Mouse (Mus musculus) megakaryocyte-erythroid progenitor cell, adult 5-6 weeks (primary cell): ENCODE measurements around the gene Rad51b. TPM values are rescaled to one million over a fixed set of nuclear protein-coding genes. Genes with fewer than 3 reads are reported as not detected.

ENCODE experiments used
- ATAC-seq: replicated peaks from 2 replicates; pipeline ENCODE4 v1.8.0; 2016; ENCODE audit warnings: mild to moderate bottlenecking, inconsistent platforms; ENCODE audit not compliant: severe bottlenecking, poor library complexity, low FRiP score, low TSS enrichment
- total RNA-seq, 2 experiments: library from RNA; stranded (forward) in 1 of 2; stranded (reverse) in 1 of 2; fragments of 200-1000, 215-1000 nt in 1 of 2; fragments of >200 nt in 1 of 2; fragmentation: Nextera tagmentation in 1 of 2; gene quantifications; 2 replicates each; pipeline ENCODE4 v1.2.3; 2014 to 2017

Gene Rad51b
- total RNA-seq, 2 experiments from 2014 or later, result 10.0 to 20.9 TPM

DNA sequence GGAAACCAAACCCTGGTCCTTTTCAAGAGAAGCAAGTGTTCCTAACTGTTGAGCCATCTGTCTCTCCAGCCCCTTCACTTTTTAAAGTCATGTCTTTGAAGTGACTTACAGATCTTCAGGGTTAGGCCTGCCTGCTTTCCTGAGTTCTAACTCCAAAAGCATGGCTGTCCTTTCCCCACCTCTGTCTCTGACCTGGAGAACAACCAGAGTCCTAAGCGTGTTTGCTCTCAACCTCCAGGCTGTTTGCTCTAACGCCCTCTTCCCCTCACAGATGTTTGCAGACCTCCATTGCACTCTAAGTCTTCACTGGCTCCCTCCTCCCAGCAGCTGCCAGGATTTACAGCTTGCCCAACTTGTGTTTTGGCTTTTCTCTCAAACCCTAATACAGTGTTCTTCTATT, 29.7 kb downstream of the Rad51b start:
- ATAC-seq, result no peak

DNA sequence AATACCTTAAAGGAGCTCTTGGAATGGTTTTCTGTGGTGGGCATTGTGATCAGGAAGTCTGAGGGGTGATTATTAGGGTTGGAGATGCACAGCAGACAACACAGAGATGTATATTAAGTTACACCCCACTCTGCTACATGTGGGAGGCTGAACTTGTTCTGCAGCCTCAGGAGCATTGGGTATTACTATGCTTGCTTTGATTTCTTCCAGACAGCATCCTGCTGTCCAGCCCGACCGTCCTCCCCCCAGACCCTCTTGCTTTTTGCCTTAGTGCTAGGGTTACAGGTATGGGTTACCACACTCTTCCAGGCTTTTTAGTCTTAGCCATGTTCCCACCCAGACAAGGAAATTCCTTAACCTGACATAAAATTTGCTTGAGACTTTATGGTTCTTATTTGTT, 30.8 kb downstream of the Rad51b start:
- ATAC-seq, result no peak

DNA sequence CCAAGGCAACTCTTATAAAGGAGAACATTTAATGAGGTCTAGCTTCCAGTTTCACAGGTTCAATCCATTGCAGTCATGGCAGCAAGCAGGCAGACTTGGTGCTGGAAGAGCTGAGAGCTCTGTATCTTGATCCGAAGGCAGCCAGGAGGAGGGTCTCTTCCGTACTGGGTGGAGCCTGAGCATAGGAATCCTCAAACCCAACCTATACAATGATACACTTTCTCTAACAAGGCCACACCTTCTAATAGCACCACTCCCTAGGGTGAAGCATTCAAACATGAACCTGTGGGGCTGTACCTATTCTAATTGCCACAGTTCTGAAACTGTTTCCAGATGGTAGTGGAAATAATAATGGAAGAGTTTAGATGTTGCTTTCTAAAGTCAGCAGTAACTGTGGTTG, 33.5 kb downstream of the Rad51b start:
- no peak for ATAC-seq

DNA sequence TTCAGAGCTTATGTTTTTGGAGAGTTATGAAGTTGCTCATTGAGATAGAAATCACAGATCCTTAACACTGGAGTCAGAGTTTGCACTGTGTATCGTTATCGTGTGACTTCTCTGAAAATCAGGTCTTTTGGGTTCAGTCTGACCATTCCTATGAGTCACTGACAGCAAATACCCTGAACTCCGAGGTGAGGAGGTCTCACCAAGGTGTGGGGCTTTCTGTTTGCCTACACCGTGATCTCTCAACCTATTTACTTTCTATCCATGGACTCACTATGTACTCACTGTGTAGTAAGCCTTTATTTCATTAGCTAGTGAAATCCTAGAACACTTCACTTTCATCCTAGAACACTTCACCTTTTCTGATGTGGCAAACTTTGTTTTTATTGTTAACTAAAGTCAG, 34.6 kb downstream of the Rad51b start:
- ATAC-seq, result no peak

DNA sequence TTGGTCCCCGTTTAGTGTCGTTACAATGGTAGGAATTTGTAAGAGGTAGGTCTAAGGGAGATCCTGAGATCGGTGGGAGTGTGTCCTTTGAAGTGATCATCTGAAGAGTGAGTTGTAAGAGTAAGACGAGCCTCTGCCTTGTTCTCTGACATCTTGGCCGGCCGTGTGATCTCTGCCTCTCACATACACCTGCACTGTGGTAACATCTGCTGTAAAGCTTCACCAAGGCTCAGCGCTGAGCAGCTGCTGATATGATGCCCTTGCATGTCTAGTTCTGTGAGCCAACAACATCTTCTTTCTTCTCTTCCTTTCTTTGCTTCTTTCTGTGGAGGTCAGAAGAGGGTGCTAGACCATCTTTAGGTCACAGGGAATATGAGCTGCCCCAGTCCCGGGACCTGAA, 41.7 kb downstream of the Rad51b start:
- ATAC-seq, result no peak

DNA sequence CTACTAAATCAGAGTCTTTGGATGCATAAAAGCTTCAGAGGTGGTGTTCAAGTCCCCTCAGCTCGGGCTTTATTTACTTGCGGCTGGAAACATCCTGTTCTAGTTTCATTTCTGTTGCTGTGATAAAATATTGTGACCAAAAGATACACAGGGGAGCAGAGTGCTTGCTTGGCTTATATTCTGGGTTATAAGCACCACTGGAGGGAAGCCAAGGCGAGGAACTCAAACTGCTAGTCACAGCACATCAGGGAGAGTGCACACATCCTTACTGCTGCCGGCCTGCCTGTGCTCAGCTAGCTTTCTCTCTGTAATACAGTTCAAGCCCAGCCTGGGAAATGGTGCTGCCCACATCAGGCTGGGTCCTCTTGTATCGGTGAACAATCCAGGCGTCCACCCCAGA, 43.4 kb downstream of the Rad51b start:
- ATAC-seq, result no peak

DNA sequence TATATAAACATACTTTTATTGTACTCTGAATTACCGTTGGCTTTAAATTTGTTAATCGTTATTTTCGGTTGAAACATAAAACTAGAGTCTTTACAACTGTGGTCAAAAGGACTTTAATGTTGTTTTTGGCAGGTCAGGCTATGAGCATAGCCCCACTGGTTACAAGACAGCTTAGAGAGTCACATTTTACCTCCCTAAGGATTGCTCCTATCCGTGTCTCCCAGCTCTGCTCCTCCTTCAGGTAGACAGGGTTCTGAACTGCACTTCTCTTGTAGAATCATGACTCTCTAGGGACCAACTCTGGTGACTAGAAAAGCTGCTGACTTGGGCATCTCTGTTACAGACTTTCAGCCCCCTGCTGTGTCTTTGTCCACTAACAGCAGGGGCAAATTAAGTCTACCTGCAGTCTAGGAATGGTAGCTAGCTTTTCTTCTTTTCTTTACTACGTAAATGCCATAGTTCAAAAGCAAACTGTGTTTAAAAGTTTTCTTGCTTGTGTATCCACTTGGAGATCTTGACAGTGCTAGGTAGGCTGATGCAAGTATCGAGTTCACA, 44.3 kb downstream of the Rad51b start:
- no peak for ATAC-seq

DNA sequence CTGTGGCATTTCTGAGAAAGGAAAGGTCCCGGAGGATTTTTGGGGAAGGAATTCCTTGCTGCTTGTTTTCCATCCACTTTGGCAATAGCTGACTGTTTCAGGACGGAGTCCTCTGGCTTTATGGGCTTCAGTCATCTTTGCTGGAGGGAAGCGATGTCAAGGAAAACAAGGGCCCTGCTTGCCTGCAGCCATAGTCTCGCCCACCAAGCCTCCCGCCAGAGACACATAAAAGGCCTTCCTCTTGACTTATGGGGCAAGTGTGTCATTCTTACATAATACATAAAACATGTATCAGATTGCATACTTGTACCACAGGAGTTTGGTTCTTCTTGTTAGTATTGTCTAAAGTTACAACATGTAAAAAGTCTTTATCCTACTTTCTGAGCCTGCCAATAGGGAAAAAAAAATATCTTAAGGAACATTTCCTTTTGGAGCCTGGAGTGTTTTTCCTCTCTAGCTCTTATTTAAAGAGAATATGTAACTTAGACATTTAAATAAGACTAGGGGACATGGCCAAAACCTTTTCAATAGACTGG, 49.2 kb downstream of the Rad51b start:
- ATAC-seq, result no peak

DNA sequence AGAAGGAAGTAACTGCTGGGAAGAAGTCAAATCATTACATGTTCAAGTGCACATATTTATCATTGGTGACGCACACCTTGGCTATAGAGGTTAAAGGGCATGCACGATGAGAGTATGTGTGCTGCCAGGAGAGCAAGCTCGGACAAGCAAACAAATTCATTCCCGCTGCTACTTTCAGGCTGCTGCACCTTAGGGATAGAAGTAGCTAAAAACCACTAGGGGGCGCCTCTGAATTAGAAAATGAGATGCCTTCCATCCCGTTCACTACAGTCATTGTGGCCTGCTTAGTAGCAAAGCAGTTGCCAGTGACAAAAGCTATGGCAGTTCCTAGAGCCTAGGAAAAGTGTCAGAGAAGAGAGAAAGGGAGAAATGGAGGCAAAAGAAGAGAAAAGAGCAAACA, 50.6 kb downstream of the Rad51b start:
- peak; percentile 69 for ATAC-seq

DNA sequence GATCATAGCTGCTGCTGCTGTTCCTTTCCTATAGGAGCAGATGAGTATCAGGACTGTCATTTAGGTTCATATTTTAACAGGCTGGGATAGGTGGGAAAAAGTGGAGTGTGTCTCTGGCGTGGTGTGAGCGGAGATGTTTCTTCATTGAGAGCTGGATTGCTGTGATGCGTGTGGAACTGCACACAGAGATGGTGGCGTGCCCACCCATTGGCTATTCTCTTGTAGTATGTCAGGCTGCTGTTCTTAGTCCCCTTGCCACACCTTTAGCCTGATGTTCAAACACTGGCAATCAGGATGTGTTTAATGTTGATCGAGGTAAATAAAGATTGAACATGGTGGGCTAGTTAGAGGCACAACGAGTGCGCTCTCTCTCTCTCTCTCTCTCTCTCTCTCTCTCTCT, 54.4 kb downstream of the Rad51b start:
- ATAC-seq, result no peak

DNA sequence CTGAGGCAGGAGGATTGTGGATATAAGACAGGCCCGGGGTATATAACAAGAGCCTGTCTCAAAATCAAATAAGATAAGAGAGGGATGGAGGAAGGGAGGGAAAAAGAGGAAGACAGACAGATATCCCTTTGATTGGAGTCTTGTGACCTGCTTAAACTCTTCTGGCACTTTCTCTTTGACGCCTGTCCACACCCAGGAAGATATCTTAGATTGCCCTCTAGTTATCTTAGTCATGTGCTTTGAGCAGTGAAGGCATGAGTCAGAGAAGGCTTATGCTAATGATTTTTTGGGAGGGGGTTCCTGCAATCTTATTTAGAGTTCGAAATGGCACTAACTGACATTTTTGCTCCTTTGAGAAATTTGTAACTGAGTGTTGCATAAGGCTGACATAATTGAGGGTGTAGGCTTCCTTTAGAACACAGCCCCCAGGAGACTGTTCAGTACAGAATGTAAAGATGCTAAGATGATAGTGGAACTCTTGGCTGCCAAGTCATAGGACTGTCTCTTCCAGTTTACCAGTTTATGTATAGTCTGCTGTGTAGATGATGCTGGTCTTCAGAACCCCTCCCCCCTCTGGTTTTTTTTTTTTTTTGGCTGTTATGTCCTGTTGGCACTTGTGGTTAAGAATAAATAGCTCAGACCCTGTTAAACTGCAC, 55.1 kb downstream of the Rad51b start:
- peak; percentile 77 for ATAC-seq

DNA sequence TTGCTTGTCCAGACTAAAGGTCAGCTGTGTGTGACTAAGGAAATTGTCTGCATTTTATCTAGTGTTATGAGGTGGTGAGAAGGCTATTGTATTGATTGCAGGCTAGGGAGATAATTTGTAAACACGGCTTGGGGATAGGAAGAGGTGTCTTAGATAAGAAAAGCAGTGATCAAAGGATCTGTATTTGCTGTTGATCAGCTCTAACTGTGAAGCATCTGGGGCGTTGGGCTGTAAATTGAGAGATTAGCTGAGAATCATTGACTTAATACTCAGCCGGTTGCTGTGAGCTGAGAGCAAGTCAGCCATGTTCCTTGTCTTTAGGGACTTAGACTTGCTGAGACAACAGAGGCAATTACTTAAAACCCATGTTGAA, 55.6 kb downstream of the Rad51b start:
- peak; percentile 35; the same call in 1 of the 2 replicates for ATAC-seq

DNA sequence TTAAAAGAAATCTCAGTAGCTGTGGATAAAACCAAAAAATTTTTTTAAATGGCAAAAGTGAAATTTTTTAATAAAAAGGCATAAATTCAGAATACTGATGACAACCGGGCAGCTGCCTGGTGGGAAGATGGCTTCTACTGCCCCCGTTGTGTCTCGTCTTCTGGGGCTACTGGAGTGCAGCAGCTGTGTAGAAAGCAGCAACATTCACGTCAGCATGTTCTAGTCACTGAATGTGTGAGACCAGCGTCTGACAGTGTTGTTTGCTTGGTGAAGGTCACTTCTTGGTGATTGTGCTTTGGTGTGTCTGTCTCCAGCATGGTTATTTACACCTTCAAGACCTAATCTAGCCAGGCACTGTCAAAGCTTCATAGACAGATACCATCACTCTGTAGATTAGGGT, 56.3 kb downstream of the Rad51b start:
- ATAC-seq, result no peak

DNA sequence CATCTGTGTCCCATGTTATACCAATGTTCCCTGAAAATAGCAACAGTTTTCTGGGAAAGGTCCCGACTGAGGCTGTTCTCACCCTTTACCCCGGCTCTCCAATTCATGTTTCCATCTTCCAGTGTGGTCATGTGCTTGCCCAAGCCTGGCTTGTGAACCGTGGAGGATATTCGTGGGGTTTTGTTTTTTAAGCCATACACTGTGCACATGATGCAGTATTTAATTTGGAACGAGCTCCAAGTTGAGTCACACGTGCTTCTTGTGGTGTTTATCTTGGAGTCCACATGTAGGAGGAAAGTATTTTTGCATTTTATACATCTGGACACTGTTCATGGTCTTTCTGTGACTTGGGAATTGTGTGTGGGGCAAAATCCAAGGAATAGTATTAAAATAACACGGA, 57.5 kb downstream of the Rad51b start:
- no peak for ATAC-seq

DNA sequence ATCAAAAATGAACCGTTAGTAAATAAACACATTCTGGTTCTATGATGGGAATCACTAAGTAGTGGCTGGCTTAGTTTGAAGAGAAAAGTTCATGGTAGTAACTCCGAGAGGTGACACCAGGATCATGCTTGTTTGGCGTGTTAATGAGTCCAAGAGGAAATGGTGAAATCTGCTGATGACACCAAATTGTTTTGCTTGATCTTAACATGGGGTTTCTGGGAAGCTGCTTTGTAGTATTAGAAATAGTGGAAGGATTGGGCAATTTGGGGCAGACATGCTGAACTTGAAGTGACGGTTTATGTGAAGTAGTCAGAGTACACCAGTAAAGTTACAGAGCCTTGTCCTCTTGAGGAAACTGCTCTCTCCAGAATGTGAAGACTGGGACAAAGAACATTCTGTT, 59.1 kb downstream of the Rad51b start:
- no peak for ATAC-seq

DNA sequence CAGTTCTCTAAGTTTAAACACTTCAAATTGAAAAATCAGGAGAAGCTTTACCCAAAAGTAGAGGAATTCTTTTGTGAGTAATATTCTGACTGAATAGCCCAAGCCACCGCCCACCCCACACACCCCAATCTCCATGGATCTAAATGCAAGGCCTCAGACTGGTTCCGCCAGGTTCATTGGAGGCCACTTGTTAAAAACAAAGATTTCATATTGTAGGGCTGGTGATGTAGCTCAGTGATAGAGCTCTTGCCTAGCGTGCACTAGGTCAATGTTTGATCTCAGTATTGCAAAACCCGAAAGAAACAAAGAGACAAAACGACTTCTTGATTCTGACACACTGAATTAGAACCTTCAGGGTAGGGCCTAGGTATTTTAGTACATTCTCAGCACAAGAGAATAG, 60.5 kb downstream of the Rad51b start:
- no peak for ATAC-seq

DNA sequence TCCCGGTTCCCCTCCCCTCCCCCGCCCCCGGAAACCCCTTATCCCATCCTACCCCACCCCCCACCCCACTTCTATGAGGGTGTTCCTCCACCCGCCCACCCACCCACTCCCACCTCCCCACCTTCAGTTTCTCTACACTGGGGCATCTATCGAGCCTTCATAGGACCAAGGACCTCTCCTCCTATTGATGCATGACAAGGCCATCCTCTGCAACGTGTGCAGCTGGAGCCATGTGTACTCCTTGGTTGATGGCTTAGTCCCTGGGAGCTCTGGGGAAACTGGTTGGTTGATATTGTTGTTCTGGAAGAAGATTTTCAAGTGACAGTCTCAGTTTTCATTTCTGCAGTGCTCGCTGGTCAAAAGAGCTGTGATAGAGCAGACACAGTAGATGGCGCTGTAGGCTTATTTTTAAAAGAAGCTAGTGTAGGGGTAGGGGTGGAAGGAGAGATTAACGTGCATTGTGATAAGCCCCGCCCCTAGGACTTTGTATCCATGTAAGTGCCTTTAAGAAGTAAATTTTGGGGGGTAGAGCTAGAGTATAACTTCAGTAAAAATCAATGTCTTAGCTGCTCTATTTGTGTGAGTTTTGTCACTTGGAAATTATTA, 61.6 kb downstream of the Rad51b start:
- ATAC-seq, result peak; percentile 94

DNA sequence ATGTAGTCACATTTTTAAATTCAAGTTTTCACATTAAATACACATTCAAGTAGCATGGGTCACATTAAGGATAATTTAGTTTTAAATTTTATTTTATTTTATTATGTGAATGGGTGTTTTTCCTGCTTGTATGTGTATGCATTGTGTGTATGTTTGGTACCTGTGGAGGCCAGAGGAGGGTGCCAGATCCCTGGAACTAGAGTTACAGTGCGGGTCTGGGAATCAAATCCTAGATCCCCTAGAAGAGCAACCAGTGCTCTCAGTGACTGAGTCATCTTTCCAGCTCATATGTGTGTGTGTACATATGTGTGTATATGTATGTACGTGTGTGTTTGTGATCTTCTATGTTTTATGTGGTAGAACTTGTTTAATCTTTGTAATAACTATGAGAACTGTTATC, 62.3 kb downstream of the Rad51b start:
- ATAC-seq, result no peak

DNA sequence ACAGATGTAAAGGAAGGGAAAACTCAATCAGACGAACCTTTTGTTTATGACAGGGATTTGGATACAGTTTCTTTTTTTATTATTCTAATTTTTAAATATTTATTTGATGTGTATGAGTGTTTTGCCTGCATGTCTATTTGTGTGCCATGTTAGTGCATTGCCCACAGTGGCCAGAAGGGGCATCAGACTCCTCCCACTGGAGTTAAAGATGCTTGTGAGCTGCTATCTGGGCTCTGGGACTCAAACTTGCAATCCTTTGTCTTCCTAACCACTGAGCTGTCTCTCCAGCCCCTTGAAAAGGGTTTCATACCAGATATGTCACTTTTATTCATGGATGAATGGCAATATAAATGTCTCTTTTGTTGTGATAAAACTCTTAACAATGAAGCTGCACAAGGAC, 65.1 kb downstream of the Rad51b start:
- peak; percentile 60; the same call in 1 of the 2 replicates for ATAC-seq

DNA sequence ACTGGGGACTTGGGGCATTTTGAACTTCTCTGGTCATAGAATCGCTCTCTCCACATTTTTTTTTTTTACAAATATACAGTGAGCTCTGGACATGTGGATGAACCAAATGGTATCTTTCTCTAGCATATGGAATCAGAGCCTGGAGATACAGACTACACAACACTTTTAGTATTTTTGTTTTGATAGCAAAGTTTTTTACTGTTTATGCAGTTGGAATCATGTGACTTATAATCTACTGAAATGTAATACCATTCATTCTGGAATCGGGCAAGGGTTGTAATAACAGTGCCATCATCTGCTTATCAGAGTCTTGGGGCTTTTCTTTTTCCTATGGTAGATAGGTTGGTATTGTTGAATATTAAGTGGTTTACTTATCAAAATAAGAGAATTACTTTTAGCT, 67.2 kb downstream of the Rad51b start:
- peak; percentile 72 for ATAC-seq

DNA sequence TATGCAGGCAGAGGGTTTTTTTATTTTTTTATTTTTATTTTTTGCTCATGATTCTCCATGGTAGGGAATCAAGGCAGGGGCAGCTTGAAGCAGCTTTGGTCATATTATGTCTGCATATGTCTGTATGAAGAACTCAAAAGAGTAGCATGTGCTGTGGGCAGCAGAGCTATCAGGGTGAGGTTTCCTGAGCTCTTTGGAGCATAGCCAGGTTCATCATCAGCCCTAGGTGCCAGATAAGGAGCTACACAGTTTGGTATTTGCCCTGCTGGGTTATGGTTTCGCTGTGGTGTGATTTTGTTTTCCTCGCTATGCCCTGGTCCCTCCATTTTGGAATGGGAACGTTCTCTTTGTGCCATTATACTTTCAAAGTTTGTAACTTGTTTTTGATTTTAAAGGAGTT, 71.7 kb downstream of the Rad51b start:
- ATAC-seq, result peak; percentile 80
